Mouse (Mus musculus): ENCODE data around the gene Rabgap1l. TPM values are rescaled to one million over a fixed set of nuclear protein-coding genes. Genes with fewer than 3 reads are reported as not detected.
A peak's percentile ranks its signal among the peaks of the same experiment; 100 is the strongest.
"Not testable (repeated sequence)": the region's sequence is repeated elsewhere in the genome, so short reads cannot be mapped to it uniquely, and the experiment has no call there.

Gene Rabgap1l
- polyA plus RNA-seq, 1 experiment from 2014 or later = 12.2 TPM

DNA sequence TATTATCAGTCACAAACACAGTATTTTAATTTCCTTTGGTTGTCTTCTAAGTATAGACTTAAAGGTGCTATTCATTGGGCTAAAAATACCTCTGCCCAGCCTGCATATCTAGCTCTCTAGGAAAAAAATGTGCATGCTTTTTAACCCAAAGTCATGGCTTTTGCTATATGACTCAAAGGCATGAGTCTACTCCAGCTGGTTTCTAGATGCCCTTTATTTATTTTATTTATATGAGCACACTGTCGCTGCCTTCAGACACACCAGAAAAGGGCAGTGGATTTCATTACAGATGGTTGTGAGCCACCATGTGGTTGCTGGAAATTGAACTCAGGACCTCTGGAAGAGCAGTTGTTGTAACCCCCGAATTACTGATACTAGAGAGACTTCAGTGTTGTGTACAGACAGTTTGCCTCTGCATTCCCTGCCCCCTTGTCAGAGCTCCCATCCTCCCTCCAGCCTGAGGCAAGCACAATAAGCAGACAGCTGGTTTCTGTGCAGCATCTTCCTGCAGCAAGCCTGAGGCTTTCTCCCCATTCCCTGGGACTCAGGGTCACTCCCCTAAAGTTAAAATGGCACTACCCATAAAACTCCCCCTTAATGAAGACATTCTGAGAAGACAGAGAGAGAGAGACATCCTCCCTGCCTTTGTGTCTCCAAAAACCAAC lies 137.1 kb downstream of the Rabgap1l start:
- Histone ChIP-seq H3K9ac (ENCODE audit: low read length) (no peak overlapping the region), H3K27ac (ENCODE audit: low read depth, low read length) (no peak overlapping the region), H3K4me3 (ENCODE audit: low read depth, low read length) (no peak overlapping the region), H3K36me3 (ENCODE audit: control insufficient read depth, insufficient read depth, low read length) (no peaks in the 10 kb centered on the region), H3K4me1 (ENCODE audit: control insufficient read depth, insufficient read depth, low read length) (no peaks in the 10 kb centered on the region), H3K9me3 (ENCODE audit: control insufficient read depth, low read length) (no peaks in the 10 kb centered on the region), H3K4me2 (no peak overlapping the region), H3K27me3 (ENCODE audit: control insufficient read depth, insufficient read depth, low read length) (no peaks in the 10 kb centered on the region)
- DNase-seq (ENCODE audit: low spot score, missing footprints) (peak; percentile 41), ATAC-seq (ENCODE audit: low FRiP score) (no peak)
- 70% methylated on average over 2 of the region's 2 CpGs for WGBS

DNA sequence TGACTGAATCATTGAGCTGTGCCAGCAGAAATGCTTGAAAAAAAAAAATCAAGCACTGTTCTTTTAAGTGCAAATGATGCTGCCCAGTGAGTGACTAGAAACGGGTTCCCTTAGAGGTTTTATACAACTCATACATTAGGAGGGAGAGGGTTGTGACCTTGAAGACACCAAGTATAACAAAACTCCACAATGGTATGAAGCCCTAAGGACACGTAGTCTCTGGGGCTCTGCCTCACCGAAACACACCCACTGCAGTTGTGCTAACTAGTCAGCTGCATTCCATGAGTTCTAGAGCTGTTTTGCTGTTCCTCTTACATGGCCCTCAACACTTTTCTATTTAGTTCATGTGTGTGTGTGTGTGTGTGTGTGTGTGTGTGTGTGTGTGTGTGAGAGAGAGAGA lies 141.3 kb downstream of the Rabgap1l start:
- Histone ChIP-seq H3K4me1 (ENCODE audit: control insufficient read depth, insufficient read depth, low read length) (no peaks in the 10 kb centered on the region), H3K9ac (ENCODE audit: low read length) (no peak overlapping the region), H3K4me3 (ENCODE audit: low read depth, low read length) (no peak overlapping the region), H3K27me3 (ENCODE audit: control insufficient read depth, insufficient read depth, low read length) (no peaks in the 10 kb centered on the region), H3K9me3 (ENCODE audit: control insufficient read depth, low read length) (no peaks in the 10 kb centered on the region), H3K4me2 (no peak overlapping the region), H3K36me3 (ENCODE audit: control insufficient read depth, insufficient read depth, low read length) (no peaks in the 10 kb centered on the region), H3K27ac (ENCODE audit: low read depth, low read length) (no peak overlapping the region)
- DNase-seq (ENCODE audit: low spot score, missing footprints) (no peak), ATAC-seq (ENCODE audit: low FRiP score) (no peak)
- 47% methylated on average over 3 of the region's 3 CpGs for WGBS

DNA sequence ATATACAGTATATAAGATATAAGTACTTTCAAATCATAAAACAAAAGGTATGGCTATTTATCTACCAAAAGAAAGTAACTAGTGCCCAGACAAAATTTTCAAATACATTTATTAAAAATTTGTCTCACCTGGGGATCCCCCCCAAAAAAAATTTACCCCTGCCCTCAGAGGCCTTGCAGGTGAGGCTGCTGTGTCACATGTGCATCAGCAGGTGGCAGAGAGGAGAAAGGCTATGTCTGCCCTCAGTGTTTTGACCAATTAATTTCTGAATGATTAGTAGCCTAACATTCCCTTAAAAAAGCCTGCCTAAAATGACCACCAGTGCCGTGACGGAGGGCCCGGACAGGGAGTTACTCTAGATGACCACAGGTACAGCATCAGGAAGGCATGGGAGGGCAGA lies 147.6 kb downstream of the Rabgap1l start:
- no peak overlapping the region for H3K27ac ChIP-seq (ENCODE audit: low read depth, low read length)
- no peaks in the 10 kb centered on the region for H3K36me3 ChIP-seq (ENCODE audit: control insufficient read depth, insufficient read depth, low read length)
- H3K4me1 ChIP-seq (ENCODE audit: control insufficient read depth, insufficient read depth, low read length) = no peaks in the 10 kb centered on the region
- no peak overlapping the region for H3K9ac ChIP-seq (ENCODE audit: low read length)
- no peak overlapping the region for H3K4me2 ChIP-seq
- 92% methylated on average over 3 of the region's 3 CpGs for WGBS
- ATAC-seq (ENCODE audit: low FRiP score) = no peak
- no peaks in the 10 kb centered on the region for H3K9me3 ChIP-seq (ENCODE audit: control insufficient read depth, low read length)
- H3K4me3 ChIP-seq (ENCODE audit: low read depth, low read length) = no peak overlapping the region
- no peaks in the 10 kb centered on the region for H3K27me3 ChIP-seq (ENCODE audit: control insufficient read depth, insufficient read depth, low read length)
- no peak for DNase-seq (ENCODE audit: low spot score, missing footprints)

DNA sequence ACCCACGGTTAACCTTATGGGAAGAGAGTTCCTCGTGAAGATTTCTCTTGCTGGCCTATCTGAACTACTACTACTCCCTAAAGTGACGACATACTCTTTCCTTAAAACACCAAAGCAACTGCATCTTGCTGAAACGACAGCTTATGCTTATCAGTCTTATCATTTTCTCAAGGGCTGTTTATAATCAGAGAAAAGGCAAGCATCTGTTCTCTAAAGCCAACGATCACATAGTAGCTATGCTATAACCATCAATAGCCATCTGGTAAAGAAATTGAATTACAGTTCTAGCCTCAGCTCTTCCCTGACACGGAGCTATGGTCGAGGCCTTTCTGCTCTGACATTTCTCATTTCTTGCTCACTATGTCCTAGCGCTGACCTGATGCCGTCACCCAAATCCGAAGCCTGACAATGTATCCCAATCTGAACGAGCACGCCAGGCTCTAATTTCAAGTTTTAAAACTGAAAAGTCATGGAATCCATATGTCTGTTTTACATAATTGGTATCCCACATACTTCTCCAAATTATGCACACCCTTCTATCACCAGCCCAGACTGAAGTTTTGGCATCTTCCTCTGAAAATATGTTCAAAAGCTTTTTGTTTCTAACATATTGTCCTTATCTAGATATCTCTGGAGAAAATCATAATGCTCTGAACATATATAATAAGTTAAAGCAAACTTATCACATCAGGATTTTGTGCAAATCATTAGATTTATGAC lies 164.6 kb downstream of the Rabgap1l start:
- Histone ChIP-seq H3K36me3 (ENCODE audit: control insufficient read depth, insufficient read depth, low read length) (no peaks in the 10 kb centered on the region), H3K9me3 (ENCODE audit: control insufficient read depth, low read length) (no peaks in the 10 kb centered on the region), H3K9ac (ENCODE audit: low read length) (no peak overlapping the region), H3K4me1 (ENCODE audit: control insufficient read depth, insufficient read depth, low read length) (no peaks in the 10 kb centered on the region), H3K27ac (ENCODE audit: low read depth, low read length) (no peak overlapping the region), H3K4me2 (no peak overlapping the region), H3K27me3 (ENCODE audit: control insufficient read depth, insufficient read depth, low read length) (no peaks in the 10 kb centered on the region), H3K4me3 (ENCODE audit: low read depth, low read length) (no peak overlapping the region)
- DNase-seq (ENCODE audit: low spot score, missing footprints) = no peak
- WGBS = 91% methylated on average over 12 of the region's 12 CpGs
- no peak for ATAC-seq (ENCODE audit: low FRiP score)

DNA sequence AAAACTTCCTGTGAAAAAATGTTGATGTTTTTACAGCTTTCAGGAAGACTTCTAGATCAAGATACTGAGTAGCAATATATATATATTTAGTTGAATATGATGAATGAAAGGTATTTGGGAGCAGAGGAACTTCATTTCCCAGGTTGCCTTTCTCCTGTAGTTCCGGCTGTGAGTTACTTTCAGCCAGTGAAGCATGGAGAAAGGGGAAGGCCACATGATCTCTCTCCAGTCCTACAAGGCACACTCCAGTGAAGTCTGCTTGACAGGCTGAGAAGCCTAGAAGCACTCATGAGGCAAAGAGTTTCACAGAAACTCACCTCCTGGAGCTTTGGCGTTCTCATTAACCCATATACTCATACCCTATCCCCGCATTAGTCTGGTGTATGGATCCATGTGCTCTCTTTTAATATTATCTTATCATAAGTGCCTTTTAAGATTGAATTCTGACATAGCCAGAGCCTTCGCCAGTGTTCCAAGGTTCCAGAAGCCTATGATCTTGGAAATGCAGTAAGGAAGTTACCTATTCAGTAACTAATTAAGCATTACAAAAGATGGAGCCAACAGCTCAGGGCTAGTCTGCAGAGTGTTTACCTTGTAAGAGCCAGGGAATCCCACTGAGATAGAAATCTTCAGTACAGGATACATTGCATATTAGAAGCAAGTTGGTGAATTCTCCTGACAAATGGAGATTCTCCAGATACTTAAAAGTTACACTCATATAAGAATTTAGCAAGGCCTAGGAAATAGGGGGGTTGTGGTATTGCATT lies 168.5 kb downstream of the Rabgap1l start:
- not testable (repeated sequence) for H3K4me1 ChIP-seq (ENCODE audit: control insufficient read depth, insufficient read depth, low read length)

DNA sequence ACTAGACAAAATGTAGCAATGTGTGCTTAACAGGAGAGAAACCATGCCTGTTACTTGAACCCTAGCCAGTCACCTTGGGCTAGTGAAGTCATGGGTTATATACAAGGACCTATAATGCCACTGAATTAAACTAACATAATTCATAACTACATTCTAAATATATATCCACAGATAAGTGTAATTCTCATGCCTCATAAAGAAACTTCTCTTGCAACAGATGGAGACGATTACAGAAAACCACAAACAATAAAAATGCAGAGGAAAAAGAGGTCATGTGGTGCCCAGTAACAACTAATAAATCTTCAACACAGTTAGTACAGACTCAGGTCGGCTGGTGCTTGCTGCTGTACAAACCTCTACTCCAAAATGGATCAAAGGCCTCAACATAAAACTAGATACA lies 174.8 kb downstream of the Rabgap1l start:
- 77% methylated on average over 2 of the region's 2 CpGs for WGBS
- no peak for ATAC-seq (ENCODE audit: low FRiP score)
- no peaks in the 10 kb centered on the region for H3K27me3 ChIP-seq (ENCODE audit: control insufficient read depth, insufficient read depth, low read length)
- DNase-seq (ENCODE audit: low spot score, missing footprints) = no peak
- H3K4me3 ChIP-seq (ENCODE audit: low read depth, low read length) = no peak overlapping the region
- no peaks in the 10 kb centered on the region for H3K9me3 ChIP-seq (ENCODE audit: control insufficient read depth, low read length)
- no peak overlapping the region for H3K9ac ChIP-seq (ENCODE audit: low read length)
- no peak overlapping the region for H3K4me2 ChIP-seq
- H3K4me1 ChIP-seq (ENCODE audit: control insufficient read depth, insufficient read depth, low read length) = no peaks in the 10 kb centered on the region
- no peaks in the 10 kb centered on the region for H3K36me3 ChIP-seq (ENCODE audit: control insufficient read depth, insufficient read depth, low read length)
- H3K27ac ChIP-seq (ENCODE audit: low read depth, low read length) = no peak overlapping the region

More for the DNA sequence above, 168.5 kb downstream of the Rabgap1l start:
- not testable (repeated sequence) for H3K9me3 ChIP-seq (ENCODE audit: control insufficient read depth, low read length); H3K27me3 ChIP-seq (ENCODE audit: control insufficient read depth, insufficient read depth, low read length); H3K9ac ChIP-seq (ENCODE audit: low read length); DNase-seq (ENCODE audit: low spot score, missing footprints); H3K4me3 ChIP-seq (ENCODE audit: low read depth, low read length); H3K27ac ChIP-seq (ENCODE audit: low read depth, low read length); ATAC-seq (ENCODE audit: low FRiP score); H3K4me2 ChIP-seq; H3K36me3 ChIP-seq (ENCODE audit: control insufficient read depth, insufficient read depth, low read length)
- 76% methylated on average over 4 of the region's 4 CpGs for WGBS

DNA sequence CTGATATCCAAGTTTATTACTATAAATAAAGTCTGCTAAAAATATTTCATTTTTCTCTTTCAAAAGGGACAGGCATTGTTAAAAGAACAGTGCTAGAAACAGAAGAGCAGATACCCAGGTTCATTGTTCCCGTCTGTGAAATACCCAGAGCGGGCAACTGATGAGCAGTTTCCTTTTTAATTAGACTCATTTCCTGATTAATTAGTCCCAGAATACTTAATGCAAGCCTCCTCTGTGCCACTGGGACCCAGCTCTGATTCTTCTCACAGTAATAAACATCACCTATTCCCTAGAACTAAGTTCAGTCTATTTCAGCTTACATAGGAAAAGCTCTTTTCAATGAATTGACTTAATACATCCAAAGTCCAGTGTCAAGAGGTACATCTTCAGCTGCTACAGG lies 186.6 kb downstream of the Rabgap1l start:
- no peak overlapping the region for H3K9ac ChIP-seq (ENCODE audit: low read length)
- no peak for DNase-seq (ENCODE audit: low spot score, missing footprints)
- no peak for ATAC-seq (ENCODE audit: low FRiP score)
- H3K36me3 ChIP-seq (ENCODE audit: control insufficient read depth, insufficient read depth, low read length) = no peaks in the 10 kb centered on the region
- H3K9me3 ChIP-seq (ENCODE audit: control insufficient read depth, low read length) = no peaks in the 10 kb centered on the region
- H3K27me3 ChIP-seq (ENCODE audit: control insufficient read depth, insufficient read depth, low read length) = no peaks in the 10 kb centered on the region
- H3K4me2 ChIP-seq = no peak overlapping the region
- H3K4me1 ChIP-seq (ENCODE audit: control insufficient read depth, insufficient read depth, low read length) = no peaks in the 10 kb centered on the region
- H3K4me3 ChIP-seq (ENCODE audit: low read depth, low read length) = no peak overlapping the region
- no peak overlapping the region for H3K27ac ChIP-seq (ENCODE audit: low read depth, low read length)
- WGBS = 95% methylated on average over 2 of the region's 2 CpGs

DNA sequence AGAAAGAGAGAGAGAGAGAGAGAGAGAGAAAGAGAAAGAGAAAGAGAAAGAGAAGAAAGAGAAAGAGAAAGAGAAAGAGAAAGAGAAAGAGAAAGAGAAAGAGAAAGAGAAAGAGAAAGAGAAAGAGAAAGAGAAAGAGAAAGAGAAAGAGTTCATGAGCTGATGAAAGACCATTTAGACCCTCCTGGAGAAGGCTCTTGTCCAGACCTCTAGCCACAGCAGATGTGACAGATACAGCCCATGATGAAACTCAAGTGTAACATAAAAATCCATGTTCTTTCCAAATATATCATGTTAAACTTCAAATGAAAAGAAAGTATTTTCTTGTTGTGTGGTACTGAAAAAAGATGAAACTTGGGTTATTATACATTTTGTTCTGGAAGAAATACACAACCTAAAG lies 189.7 kb downstream of the Rabgap1l start:
- not testable (repeated sequence) for ATAC-seq (ENCODE audit: low FRiP score); DNase-seq (ENCODE audit: low spot score, missing footprints); H3K9me3 ChIP-seq (ENCODE audit: control insufficient read depth, low read length); H3K4me3 ChIP-seq (ENCODE audit: low read depth, low read length); H3K9ac ChIP-seq (ENCODE audit: low read length); H3K36me3 ChIP-seq (ENCODE audit: control insufficient read depth, insufficient read depth, low read length); H3K4me2 ChIP-seq; H3K27ac ChIP-seq (ENCODE audit: low read depth, low read length); H3K4me1 ChIP-seq (ENCODE audit: control insufficient read depth, insufficient read depth, low read length); H3K27me3 ChIP-seq (ENCODE audit: control insufficient read depth, insufficient read depth, low read length)

DNA sequence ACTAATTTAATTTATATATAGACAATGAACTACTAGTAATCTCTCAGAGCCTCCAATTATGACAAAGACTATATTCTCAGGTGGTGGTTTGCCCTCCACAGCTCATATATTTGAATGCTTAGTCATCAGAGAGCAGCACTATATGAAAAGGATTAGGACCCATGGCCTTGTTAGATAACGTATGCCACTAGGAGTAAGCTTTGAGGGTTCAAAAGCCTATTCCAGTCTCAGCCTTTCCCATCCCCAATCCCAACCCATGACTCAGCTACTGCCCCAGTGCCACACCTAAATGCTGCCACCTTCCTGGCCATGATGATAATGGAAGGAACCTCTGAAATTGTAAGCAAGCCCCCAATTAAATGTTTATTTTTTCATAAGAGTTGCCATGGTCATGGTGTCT lies 195.6 kb downstream of the Rabgap1l start:
- WGBS = 80% methylated on average over 1 of the region's 1 CpGs
- DNase-seq (ENCODE audit: low spot score, missing footprints) (peak; percentile 51), ATAC-seq (ENCODE audit: low FRiP score) (no peak)
- Histone ChIP-seq H3K4me2 (no peak overlapping the region), H3K27me3 (ENCODE audit: control insufficient read depth, insufficient read depth, low read length) (no peaks in the 10 kb centered on the region), H3K27ac (ENCODE audit: low read depth, low read length) (no peak overlapping the region), H3K4me1 (ENCODE audit: control insufficient read depth, insufficient read depth, low read length) (no peaks in the 10 kb centered on the region), H3K36me3 (ENCODE audit: control insufficient read depth, insufficient read depth, low read length) (no peaks in the 10 kb centered on the region), H3K9me3 (ENCODE audit: control insufficient read depth, low read length) (no peaks in the 10 kb centered on the region), H3K4me3 (ENCODE audit: low read depth, low read length) (no peak overlapping the region), H3K9ac (ENCODE audit: low read length) (no peak overlapping the region)
